Mouse (Mus musculus): ENCODE measurements around the gene Paqr9.

DNA sequence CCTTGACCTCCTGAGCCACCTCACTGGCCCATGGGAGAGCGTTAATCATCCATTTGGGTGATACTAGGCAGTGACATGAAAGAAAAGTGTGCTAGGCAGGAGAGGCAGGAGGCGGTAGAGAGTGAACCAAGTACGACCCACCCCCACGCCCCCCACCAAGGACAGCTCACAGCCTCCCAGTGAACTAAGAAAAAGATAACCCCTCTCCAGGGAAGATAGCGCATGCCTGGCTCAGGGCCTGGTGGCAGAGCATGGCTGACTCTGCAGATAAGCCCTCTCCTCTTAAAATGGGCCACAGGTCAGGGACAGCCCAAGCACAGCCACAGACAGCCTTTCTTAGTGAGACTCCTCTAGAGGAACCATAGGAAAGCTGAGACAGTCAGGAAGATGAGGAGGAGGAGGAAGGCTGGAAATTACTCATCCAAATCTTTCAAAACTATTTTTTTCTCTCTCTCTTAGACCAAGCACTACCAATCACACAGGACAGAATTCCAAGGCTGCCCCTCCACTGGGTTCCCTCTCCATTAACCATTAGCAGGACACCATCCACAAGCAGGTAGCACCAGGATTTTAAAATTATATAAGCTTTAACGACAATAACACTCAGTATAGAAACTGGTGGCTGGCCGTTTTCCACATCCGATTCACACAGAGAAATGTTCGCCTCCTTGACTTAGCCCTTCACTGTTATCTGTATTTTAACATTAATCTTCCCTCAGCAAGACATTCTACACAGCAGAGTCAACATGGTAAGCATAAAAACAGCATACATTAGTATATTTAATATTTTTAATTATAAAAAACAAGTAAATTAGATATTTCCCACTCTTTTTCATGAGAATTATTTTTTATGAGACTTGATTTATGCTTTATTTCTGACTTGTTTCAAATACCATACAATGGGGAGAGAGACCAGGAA lies 8.3 kb upstream of the Paqr9 start:
- TF ChIP-seq POLR2A (IDR thresholded peaks at IDR 0.05; ENCODE audit: control insufficient read depth, low read depth, low read length) (no peak), CTCF (IDR thresholded peaks at IDR 0.05; ENCODE audit: control insufficient read depth, insufficient read depth, insufficient replicate concordance, low read depth, low read length) (no peak)

Measured in testis, adult 2 months (tissue).